Mouse (Mus musculus) intestine, postnatal 0 days (tissue): ENCODE measurements around the gene Rbm19. TPM values are rescaled to one million over a fixed set of nuclear protein-coding genes. Genes with fewer than 3 reads are reported as not detected.
A peak's percentile ranks its signal among the peaks of the same experiment; 100 is the strongest.

Experiments used
- ATAC-seq: fragments of 200-750 bp; cut with Nextera tagmentation; 2 replicates; pipeline ENCODE4 v1.8.0; 2017; ENCODE audit warnings: mild to moderate bottlenecking, moderate TSS enrichment, moderate library complexity
- H3K27ac ChIP-seq: fragments of 300-500 bp; sonication (generic); 2 replicates; pipeline ENCODE4 v1.5.1; 2014; ENCODE audit warnings: mild to moderate bottlenecking, low read depth, low read length, moderate library complexity
- H3K27me3 ChIP-seq: fragments of 300-500 bp; sonication (generic); replicated peaks from 2 replicates; pipeline ENCODE4 v1.6.1; 2014; ENCODE audit warnings: low read length, mixed read lengths; ENCODE audit not compliant: control insufficient read depth, insufficient read depth
- H3K36me3 ChIP-seq: fragments of 300-500 bp; sonication (generic); 2 replicates; pipeline ENCODE4 v1.6.1; 2014; ENCODE audit warnings: mild to moderate bottlenecking, moderate library complexity; ENCODE audit not compliant: control insufficient read depth, insufficient read depth
- H3K4me1 ChIP-seq: fragments of 300-500 bp; sonication (generic); replicated peaks from 2 replicates; pipeline ENCODE4 v1.6.1; 2014; ENCODE audit warnings: antibody characterized with exemption, low read length, mixed read lengths; ENCODE audit not compliant: control insufficient read depth, insufficient read depth
- H3K4me2 ChIP-seq: fragments of 300-500 bp; sonication (generic); replicated peaks from 2 replicates; pipeline ENCODE4 v1.6.1; 2014; ENCODE audit warnings: low read depth, mild to moderate bottlenecking, moderate library complexity
- H3K4me3 ChIP-seq: fragments of 300-500 bp; sonication (generic); 2 replicates; pipeline ENCODE4 v1.5.1; 2014; ENCODE audit warnings: low read depth, low read length
- H3K9ac ChIP-seq: fragments of 300-500 bp; sonication (generic); 2 replicates; pipeline ENCODE4 v1.6.1; 2014; ENCODE audit warnings: mild to moderate bottlenecking, low read depth, low read length
- H3K9me3 ChIP-seq: fragments of 300-500 bp; sonication (generic); 2 replicates; pipeline ENCODE4 v1.6.1; 2016; ENCODE audit warnings: mixed run types; ENCODE audit not compliant: control insufficient read depth
- CTCF ChIP-seq: sonication (generic); IDR thresholded peaks from 2 replicates; pipeline ENCODE4 v1.5.1; 2016; ENCODE audit warnings: low read depth, mild to moderate bottlenecking, control low read depth, antibody characterized with exemption, moderate library complexity
- WGBS: fragments of 180-500 bp; shearing (Covaris S2); extraction: QIAGEN DNeasy Blood & Tissue Kit; methylation state at CpG from one replicate; pipeline ENCODE4 v1.1.7; 2014; 5-methylcytosine and 5-hydroxymethylcytosine counted together
- polyA plus RNA-seq: library from polyadenylated mRNA; unstranded; fragments of >200 nt; fragmentation: Nextera tagmentation; extraction: Ambion mirVana; gene quantifications from 2 replicates; pipeline ENCODE4 v1.2.1, GENCODE M21; 2015

The Rbm19 gene
- polyA plus RNA-seq, 1 experiment from 2014 or later, result 12.0 TPM

DNA sequence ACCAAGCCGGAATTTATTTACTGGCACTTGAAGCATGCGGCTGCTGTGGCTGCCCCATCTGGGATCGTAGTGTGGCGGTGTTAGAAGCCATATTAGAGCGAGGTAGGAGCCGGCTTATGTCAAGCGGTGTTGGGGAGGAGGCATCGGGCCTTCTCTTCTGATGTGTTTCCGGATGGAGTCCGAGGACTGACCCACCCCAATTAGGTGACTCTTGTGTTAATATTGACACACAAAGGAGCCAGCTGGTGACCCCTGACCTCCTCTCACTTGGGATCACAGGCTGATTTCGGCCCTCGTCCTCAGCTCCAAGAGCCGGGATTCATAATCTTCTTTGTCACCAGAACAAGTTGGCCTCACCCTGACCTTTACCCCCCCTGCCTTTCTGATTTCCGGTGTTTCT lies 109.1 kb downstream of the Rbm19 start:
- no peak overlapping the region for H3K9ac ChIP-seq
- H3K36me3 ChIP-seq, result no peaks in the 10 kb centered on the region
- H3K4me1 ChIP-seq, result no peaks in the 10 kb centered on the region; the same call in 1 of the 2 replicates
- 0 out of 2 replicates have a peak, but pooled peaks cover 4% of the 10 kb centered on the region for H3K27me3 ChIP-seq
- ATAC-seq, result no peak
- no peak overlapping the region for H3K4me3 ChIP-seq
- no peak overlapping the region for H3K27ac ChIP-seq
- TF ChIP-seq CTCF, result no peak
- H3K9me3 ChIP-seq, result no peaks in the 10 kb centered on the region
- WGBS, result 45% methylated on average over 14 of the region's 14 CpGs
- no peak overlapping the region for H3K4me2 ChIP-seq

DNA sequence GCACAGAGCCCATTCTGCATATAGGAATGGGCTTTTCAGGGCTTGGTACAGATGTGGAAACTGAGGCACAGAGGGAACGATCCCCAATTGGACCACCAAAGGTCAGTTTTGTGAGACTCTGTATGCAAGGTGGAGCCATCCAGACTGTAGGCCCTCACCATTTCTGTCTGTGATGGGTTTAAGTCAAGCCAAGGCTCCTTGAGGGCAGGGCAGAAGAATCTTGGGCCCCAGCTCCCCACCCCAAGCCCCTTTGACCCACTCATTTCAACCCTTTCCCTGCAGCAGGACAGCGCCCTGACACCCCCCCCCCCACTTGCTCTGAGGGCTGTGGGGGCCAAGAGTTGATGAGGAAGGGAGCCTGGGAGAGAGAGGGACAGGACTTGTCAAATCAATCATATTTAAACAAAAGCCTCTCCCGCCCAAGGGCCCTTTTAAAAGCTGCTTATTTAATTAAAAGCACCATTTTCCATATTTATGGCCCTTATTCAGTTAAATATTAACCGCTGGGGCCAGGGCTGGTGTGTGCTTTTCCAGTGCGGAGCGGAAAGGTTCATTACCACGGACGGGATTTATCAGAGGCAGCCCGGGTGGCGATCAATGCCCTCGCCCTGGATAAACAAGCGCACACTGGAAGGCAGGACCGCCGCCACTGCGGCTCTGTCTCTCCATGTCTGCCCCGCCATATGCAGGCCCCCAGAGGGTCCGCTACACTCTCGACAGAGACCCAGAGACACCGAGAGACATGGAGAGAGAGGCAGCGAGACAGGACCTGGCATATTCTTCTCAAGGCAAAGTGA lies 112.5 kb downstream of the Rbm19 start:
- no peak overlapping the region for H3K27ac ChIP-seq
- TF ChIP-seq CTCF, result no peak
- H3K9me3 ChIP-seq, result no peaks in the 10 kb centered on the region
- H3K27me3 ChIP-seq, result 0 out of 2 replicates have a peak, but pooled peaks cover 7% of the 10 kb centered on the region
- no peak overlapping the region for H3K9ac ChIP-seq
- 18% methylated on average over 20 of the region's 20 CpGs for whole genome bisulfite sequencing
- H3K36me3 ChIP-seq, result no peaks in the 10 kb centered on the region
- no peak overlapping the region for H3K4me3 ChIP-seq
- peak overlapping the region; percentile 56 for H3K4me2 ChIP-seq
- no peaks in the 10 kb centered on the region; the same call in 1 of the 2 replicates for H3K4me1 ChIP-seq
- peak; percentile 71 for ATAC-seq

DNA sequence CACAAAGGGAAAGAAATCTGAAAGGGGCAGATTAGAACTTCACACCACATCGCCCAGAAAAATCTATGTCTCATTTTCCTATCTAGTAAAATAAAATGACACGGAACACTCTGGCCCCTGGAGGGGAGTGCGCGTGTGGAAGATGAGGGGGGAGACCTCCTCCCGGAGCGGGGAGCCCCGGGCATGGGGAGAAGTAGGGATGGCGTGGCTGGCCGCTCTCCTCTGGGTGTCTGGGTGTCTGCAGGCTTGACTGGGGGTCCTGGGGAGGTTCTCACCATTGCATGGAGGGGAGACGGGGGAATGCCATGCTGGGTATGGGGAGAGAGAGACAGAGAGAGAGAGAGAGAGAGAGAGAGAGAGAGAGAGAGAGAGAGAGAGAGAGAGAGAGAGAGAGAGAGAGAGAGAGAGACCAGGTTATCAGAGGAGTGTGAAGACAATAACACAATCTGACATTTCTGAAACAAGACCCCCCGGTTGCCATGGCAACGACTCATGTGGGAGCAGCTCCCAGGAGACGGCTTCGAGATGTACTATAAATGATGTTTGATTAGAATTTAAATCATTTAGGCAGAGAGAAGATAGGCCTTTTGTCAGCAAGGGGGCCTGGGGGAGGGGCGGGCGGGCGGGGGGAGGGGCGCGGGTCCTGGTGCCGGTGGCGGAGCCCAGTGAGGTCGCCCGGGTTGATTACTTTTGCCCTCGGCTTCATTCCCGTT lies 115.3 kb downstream of the Rbm19 start:
- Histone ChIP-seq H3K27ac (no peak overlapping the region), H3K4me2 (no peak overlapping the region), H3K9ac (no peak overlapping the region), H3K4me3 (no peak overlapping the region), H3K36me3 (no peaks in the 10 kb centered on the region), H3K9me3 (no peaks in the 10 kb centered on the region), H3K27me3 (0 out of 2 replicates have a peak, but pooled peaks cover 7% of the 10 kb centered on the region), H3K4me1 (no peaks in the 10 kb centered on the region; the same call in 1 of the 2 replicates)
- no peak for TF ChIP-seq CTCF
- ATAC-seq, result no peak
- WGBS, result 26% methylated on average over 25 of the region's 25 CpGs

DNA sequence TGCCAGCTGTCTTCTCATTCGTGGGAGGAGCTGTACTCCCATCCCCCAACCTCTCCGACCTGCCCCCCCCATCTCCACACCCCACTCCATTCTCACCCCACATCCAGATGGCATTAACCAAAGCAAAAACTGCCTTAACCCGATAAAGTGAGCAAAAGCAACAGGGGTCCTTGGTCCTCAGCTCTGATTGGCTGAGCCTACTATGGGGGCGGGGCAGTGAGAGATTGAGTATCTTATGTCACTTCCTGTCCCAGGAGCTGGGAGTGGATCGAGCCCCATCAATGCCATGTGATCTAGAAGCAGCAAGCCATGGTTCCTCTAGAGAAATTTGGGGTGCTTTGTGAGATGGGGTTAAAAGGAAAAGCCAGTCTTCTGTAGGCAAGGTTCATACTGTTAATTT lies 118.9 kb downstream of the Rbm19 start:
- Histone ChIP-seq H3K27ac (no peak overlapping the region), H3K4me1 (no peaks in the 10 kb centered on the region), H3K9ac (no peak overlapping the region), H3K27me3 (0 out of 2 replicates have a peak, but pooled peaks cover 6% of the 10 kb centered on the region), H3K4me3 (no peak overlapping the region), H3K4me2 (no peak overlapping the region), H3K36me3 (no peaks in the 10 kb centered on the region), H3K9me3 (no peaks in the 10 kb centered on the region)
- TF ChIP-seq CTCF, result no peak
- no peak for ATAC-seq
- WGBS, result 58% methylated on average over 5 of the region's 5 CpGs

DNA sequence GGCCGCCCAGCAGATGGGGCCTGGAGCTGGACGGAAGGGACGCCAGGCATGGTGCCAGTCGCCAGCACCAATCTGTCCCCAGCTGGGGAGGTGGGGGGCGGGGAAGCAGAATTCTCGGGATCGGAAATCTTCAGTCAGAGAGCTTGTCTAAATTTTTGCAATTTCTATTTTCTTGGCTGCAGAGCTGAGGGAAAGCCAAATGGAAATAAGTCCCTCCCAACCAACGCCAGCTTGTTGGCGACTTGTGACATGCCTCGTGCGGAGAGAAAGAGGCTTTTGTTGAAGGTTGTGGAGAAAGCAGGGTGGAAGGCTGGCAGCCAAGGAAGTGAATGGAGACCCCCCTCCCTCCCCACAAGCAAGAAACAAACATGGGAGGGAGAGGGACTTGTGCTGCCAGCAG lies 119.3 kb downstream of the Rbm19 start:
- ATAC-seq, result no peak
- WGBS, result 75% methylated on average over 11 of the region's 11 CpGs
- Histone ChIP-seq H3K4me2 (no peak overlapping the region), H3K27ac (no peak overlapping the region), H3K36me3 (no peaks in the 10 kb centered on the region), H3K9ac (no peak overlapping the region), H3K4me1 (no peaks in the 10 kb centered on the region), H3K4me3 (no peak overlapping the region), H3K27me3 (0 out of 2 replicates have a peak, but pooled peaks cover 2% of the 10 kb centered on the region), H3K9me3 (no peaks in the 10 kb centered on the region)
- TF ChIP-seq CTCF, result no peak

- no peak for ATAC-seq
- H3K36me3 ChIP-seq, result no peaks in the 10 kb centered on the region
- no peak overlapping the region for H3K4me2 ChIP-seq
- TF ChIP-seq CTCF, result no peak
- H3K9me3 ChIP-seq, result no peaks in the 10 kb centered on the region
- WGBS, result 91% methylated on average over 7 of the region's 7 CpGs
- H3K27me3 ChIP-seq, result no peaks in the 10 kb centered on the region
- no peak overlapping the region for H3K9ac ChIP-seq
- H3K4me1 ChIP-seq, result no peaks in the 10 kb centered on the region
- no peak overlapping the region for H3K27ac ChIP-seq
- H3K4me3 ChIP-seq, result no peak overlapping the region
These were observed 123.8 kb downstream of the Rbm19 start for GRCm38 (mm10) chr5:120240071-120240470.
